Mouse (Mus musculus) heart, postnatal 0 days (tissue): ENCODE data around the gene Matk. TPM values are rescaled to one million over a fixed set of nuclear protein-coding genes. Genes with fewer than 3 reads are reported as not detected.

Experiments used
- ATAC-seq: fragments of 200-750 bp; cut with Nextera tagmentation; 2 replicates; pipeline ENCODE4 v1.8.0; 2017; ENCODE audit warnings: low read depth, moderate number of reproducible peaks, moderate library complexity; ENCODE audit not compliant: insufficient read depth
- DNase-seq: peaks from one replicate; pipeline ENCODE4 v3.0.0-alpha.2; 2016; ENCODE audit warnings: low spot score
- H3K27ac ChIP-seq: fragments of 300-500 bp; sonication (generic); 2 replicates; pipeline ENCODE4 v1.5.1; 2014; ENCODE audit warnings: low read depth, mild to moderate bottlenecking
- H3K27me3 ChIP-seq: fragments of 300-500 bp; sonication (generic); 2 replicates; pipeline ENCODE4 v1.6.1; 2014; ENCODE audit warnings: low read length, mixed read lengths; ENCODE audit not compliant: control insufficient read depth, insufficient read depth
- H3K36me3 ChIP-seq: fragments of 300-500 bp; sonication (generic); replicated peaks from 2 replicates; pipeline ENCODE4 v1.6.1; 2014; ENCODE audit warnings: low read length, mixed read lengths; ENCODE audit not compliant: control insufficient read depth, insufficient read depth
- H3K4me1 ChIP-seq: fragments of 300-500 bp; sonication (generic); 2 replicates; pipeline ENCODE4 v1.6.1; 2014; ENCODE audit warnings: antibody characterized with exemption; ENCODE audit not compliant: control insufficient read depth, insufficient read depth
- H3K4me2 ChIP-seq: fragments of 300-500 bp; sonication (generic); 2 replicates; pipeline ENCODE4 v1.6.1; 2014; ENCODE audit warnings: low read depth, mild to moderate bottlenecking, low read length, moderate library complexity
- H3K4me3 ChIP-seq: fragments of 300-500 bp; sonication (generic); 2 replicates; pipeline ENCODE4 v1.5.1; 2014; ENCODE audit warnings: low read depth, low read length
- H3K9ac ChIP-seq: fragments of 300-500 bp; sonication (generic); replicated peaks from 2 replicates; pipeline ENCODE4 v1.6.1; 2014; ENCODE audit warnings: low read depth, low read length, mixed read lengths
- H3K9me3 ChIP-seq: fragments of 300-500 bp; sonication (generic); replicated peaks from 2 replicates; pipeline ENCODE4 v1.6.1; 2016; ENCODE audit warnings: low read length; ENCODE audit not compliant: control insufficient read depth
- CTCF ChIP-seq: IDR thresholded peaks from 2 replicates; pipeline ENCODE4 v1.5.1; 2016; ENCODE audit warnings: antibody characterized with exemption, control low read depth, low read depth
- EP300 ChIP-seq: IDR thresholded peaks from 2 replicates; pipeline ENCODE4 v1.6.1; 2016; ENCODE audit warnings: antibody characterized with exemption, low read depth
- WGBS: fragments of 180-500 bp; shearing (Covaris S2); extraction: QIAGEN DNeasy Blood & Tissue Kit; methylation state at CpG from one replicate; pipeline ENCODE4 v1.1.7; 2014; 5-methylcytosine and 5-hydroxymethylcytosine counted together
- polyA plus RNA-seq: library from polyadenylated mRNA; unstranded; fragments of >200 nt; fragmentation: Nextera tagmentation; extraction: Ambion mirVana; gene quantifications from 2 replicates; pipeline ENCODE4 v1.2.1, GENCODE M21; 2015
- total RNA-seq: library from RNA; depleted of rRNA; stranded (reverse); fragments of >200 nt; gene quantifications from 2 replicates; pipeline ENCODE4 v1.2.3, GENCODE M21; 2014; ENCODE audit warnings: low replicate concordance

Gene Matk
- total and polyA plus RNA-seq, 2 experiments from 2014 or later, result 0.31 to 0.42 TPM

DNA sequence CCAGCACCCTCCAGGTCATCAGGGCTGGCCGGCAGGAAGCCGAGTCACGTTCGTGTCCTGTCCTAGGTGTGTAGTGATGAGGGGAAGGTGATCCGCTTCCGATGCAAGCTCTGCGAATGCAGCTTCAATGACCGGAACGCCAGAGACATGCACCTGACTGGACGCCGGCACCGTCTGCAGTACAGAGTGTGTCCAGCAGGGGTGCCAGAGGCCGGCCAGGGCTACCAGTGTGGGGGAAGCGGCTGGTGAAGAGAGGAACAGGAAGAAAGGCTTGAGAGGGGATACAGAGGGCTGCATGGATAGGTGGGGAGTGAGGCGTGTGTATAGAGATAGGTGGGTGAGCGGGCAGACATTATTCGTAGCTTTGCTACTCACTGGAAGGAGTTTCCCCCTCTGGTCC is 8.1 kb upstream of the Matk start:
- Histone ChIP-seq H3K4me1 (0 out of 2 replicates have a peak, but pooled peaks cover 2% of the 10 kb centered on the region), H3K9me3 (no peaks in the 10 kb centered on the region), H3K9ac (no peak overlapping the region), H3K27me3 (peaks cover 15% of the 10 kb centered on the region), H3K27ac (no peak overlapping the region), H3K4me2 (no peak overlapping the region), H3K4me3 (no peak overlapping the region), H3K36me3 (no peaks in the 10 kb centered on the region)
- 9% methylated on average over 17 of the region's 17 CpGs for WGBS
- DNase-seq (peak; percentile 70), ATAC-seq (peak; percentile 62)
- TF ChIP-seq EP300 (no peak), CTCF (peak; percentile 93)

DNA sequence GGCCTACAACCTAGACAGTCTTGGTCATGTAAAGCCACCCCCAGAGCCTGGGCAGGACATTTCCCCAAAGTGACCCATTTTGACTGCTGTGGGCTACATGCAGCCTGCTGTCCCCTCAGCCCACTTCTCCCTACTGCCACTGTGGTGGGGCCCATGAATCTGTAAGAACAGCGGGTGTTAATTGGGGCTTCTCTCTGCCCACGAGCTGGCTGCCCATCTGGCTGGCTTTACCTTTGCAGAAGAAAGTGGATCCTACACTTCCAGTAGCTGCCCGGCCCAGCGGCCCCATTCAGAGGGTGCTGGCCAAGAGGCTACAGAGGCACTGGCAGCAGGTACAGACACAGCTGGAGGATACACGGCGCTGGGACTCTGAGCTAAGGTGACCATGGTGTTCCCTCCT is 7.6 kb upstream of the Matk start:
- H3K4me3 ChIP-seq, result no peak overlapping the region
- H3K27me3 ChIP-seq, result peaks cover 9% of the 10 kb centered on the region
- H3K9me3 ChIP-seq, result no peaks in the 10 kb centered on the region
- TF ChIP-seq CTCF (no peak), EP300 (no peak)
- ATAC-seq (no peak), DNase-seq (no peak)
- H3K9ac ChIP-seq, result no peak overlapping the region
- H3K27ac ChIP-seq, result no peak overlapping the region
- WGBS, result 90% methylated on average over 6 of the region's 6 CpGs
- no peaks in the 10 kb centered on the region for H3K36me3 ChIP-seq
- H3K4me1 ChIP-seq, result 0 out of 2 replicates have a peak, but pooled peaks cover 2% of the 10 kb centered on the region
- H3K4me2 ChIP-seq, result no peak overlapping the region

DNA sequence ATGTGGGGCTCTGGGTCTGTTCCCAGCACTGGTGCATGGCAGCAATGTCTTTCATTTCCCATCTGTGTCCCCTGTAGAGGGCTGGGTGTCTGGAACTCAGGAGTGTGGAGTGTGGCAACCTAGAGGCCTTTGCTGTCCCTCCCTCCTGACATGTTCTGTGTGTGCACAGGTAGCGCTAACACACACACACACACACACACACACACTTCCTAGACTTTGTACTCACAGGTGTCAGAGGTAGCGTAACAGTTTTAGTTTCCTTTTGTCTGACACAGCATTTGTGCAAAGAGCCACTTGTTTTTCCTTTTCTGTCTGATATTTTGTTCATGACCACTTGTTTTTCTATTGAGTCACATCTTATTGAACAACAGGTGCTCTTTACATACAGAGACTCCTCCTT is 4.9 kb upstream of the Matk start:
- peaks cover 13% of the 10 kb centered on the region for H3K27me3 ChIP-seq
- no peaks in the 10 kb centered on the region for H3K36me3 ChIP-seq
- no peak overlapping the region for H3K4me3 ChIP-seq
- no peaks in the 10 kb centered on the region for H3K9me3 ChIP-seq
- no peak overlapping the region for H3K27ac ChIP-seq
- 94% methylated on average over 2 of the region's 2 CpGs for WGBS
- TF ChIP-seq CTCF (no peak), EP300 (no peak)
- ATAC-seq (no peak), DNase-seq (no peak)
- 0 out of 2 replicates have a peak, but pooled peaks cover 2% of the 10 kb centered on the region for H3K4me1 ChIP-seq
- H3K4me2 ChIP-seq, result no peak overlapping the region
- H3K9ac ChIP-seq, result no peak overlapping the region

GRCm38 (mm10) chr10:81249442-81249841 is 3.3 kb upstream of the Matk start:
- DNase-seq (no peak), ATAC-seq (no peak)
- Histone ChIP-seq H3K4me1 (0 out of 2 replicates have a peak, but pooled peaks cover 2% of the 10 kb centered on the region), H3K27ac (no peak overlapping the region), H3K9me3 (no peaks in the 10 kb centered on the region), H3K9ac (no peak overlapping the region), H3K36me3 (no peaks in the 10 kb centered on the region), H3K4me3 (no peak overlapping the region), H3K27me3 (peaks cover 29% of the 10 kb centered on the region), H3K4me2 (no peak overlapping the region)
- TF ChIP-seq EP300 (no peak), CTCF (no peak)
- WGBS, result 77% methylated on average over 8 of the region's 8 CpGs

DNA sequence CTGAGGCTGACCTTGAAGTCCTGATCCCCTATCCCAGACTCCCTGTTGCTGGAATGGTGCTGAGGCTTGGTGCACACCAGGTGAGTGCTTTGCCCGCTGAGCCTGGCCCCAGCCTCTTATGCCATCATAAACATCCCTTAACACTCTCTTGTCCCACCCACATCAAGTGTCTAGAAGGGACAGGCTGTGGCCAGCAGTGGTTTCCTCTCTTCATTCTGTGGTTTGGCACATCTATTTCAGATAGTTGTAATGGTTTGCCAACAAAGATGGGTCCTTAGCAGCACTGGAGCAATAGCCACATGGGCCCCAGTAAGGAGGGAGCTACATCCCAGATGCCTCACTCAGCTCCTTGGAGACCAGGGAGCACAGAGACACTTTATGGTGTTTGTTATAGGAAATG is 2.2 kb downstream of the Matk start:
- H3K4me3 ChIP-seq, result no peak overlapping the region
- no peaks in the 10 kb centered on the region for H3K36me3 ChIP-seq
- H3K4me2 ChIP-seq, result no peak overlapping the region
- TF ChIP-seq EP300 (no peak), CTCF (no peak)
- peaks cover 6% of the 10 kb centered on the region for H3K4me1 ChIP-seq
- H3K27me3 ChIP-seq, result peaks cover 62% of the 10 kb centered on the region
- H3K9ac ChIP-seq, result no peak overlapping the region
- no peak for ATAC-seq
- DNase-seq, result no peak
- 46% methylated on average over 1 of the region's 1 CpGs for WGBS
- no peaks in the 10 kb centered on the region for H3K9me3 ChIP-seq
- H3K27ac ChIP-seq, result no peak overlapping the region
